Mouse (Mus musculus) gastrocnemius, postnatal 14 days (tissue): ENCODE data around the gene Ptprg. TPM values are rescaled to one million over a fixed set of nuclear protein-coding genes. Genes with fewer than 3 reads are reported as not detected.
"Not testable (repeated sequence)": the region's sequence is repeated elsewhere in the genome, so short reads cannot be mapped to it uniquely, and the experiment has no call there.

Experiments
- DNase-seq: peaks from one replicate; pipeline ENCODE4 v3.0.0; 2021; ENCODE audit warnings: mixed read lengths
- intact Hi-C: fragments of 180-260 bp; cut with DNase I; formaldehyde crosslinking; loops from one replicate; pipeline ENCODE4 v1.15.1; 2025; ENCODE audit warnings: low total_unique reads
- total RNA-seq, 2 experiments: library from RNA; stranded (reverse); gene quantifications; 2 replicates each; pipeline ENCODE4 v1.2.3; 2021

Ptprg gene
- total RNA-seq, 2 experiments from 2014 or later: 31.2 to 34.5 TPM

GRCm38 (mm10) chr14:11793847-11794246, 240.5 kb downstream of the Ptprg start:
- intact Hi-C loops: no loop called here
- DNase-seq: no peak

GRCm38 (mm10) chr14:11802355-11803035, 249.2 kb downstream of the Ptprg start:
- DNase-seq: no peak
- intact Hi-C loops: no loop called here

GRCm38 (mm10) chr14:11806674-11807073, 253.3 kb downstream of the Ptprg start:
- DNase-seq: no peak
- intact Hi-C loops: no loop called here

- no peak for DNase-seq
- intact Hi-C loops: no loop called here
Observed at GRCm38 (mm10) chr14:11807465-11807864, 254.1 kb downstream of the Ptprg start.

- DNase-seq: peak; percentile 19
- intact Hi-C loops: no loop called here
Observed at GRCm38 (mm10) chr14:11811142-11811761, 257.9 kb downstream of the Ptprg start.

- no peak for DNase-seq
- intact Hi-C loops: no loop called here
Observed at GRCm38 (mm10) chr14:11812291-11812690, 259.0 kb downstream of the Ptprg start.

GRCm38 (mm10) chr14:11814811-11815210, 261.5 kb downstream of the Ptprg start:
- DNase-seq, intact Hi-C loops: not testable (repeated sequence)

GRCm38 (mm10) chr14:11817236-11817635, 263.9 kb downstream of the Ptprg start:
- DNase-seq: no peak
- intact Hi-C loops: no loop called here

GRCm38 (mm10) chr14:11818054-11818453, 264.7 kb downstream of the Ptprg start:
- intact Hi-C loops: no loop called here
- DNase-seq: no peak

GRCm38 (mm10) chr14:11818721-11819120, 265.4 kb downstream of the Ptprg start:
- intact Hi-C loops: no loop called here
- DNase-seq: no peak

- intact Hi-C loops: no loop called here
- no peak for DNase-seq
Observed at GRCm38 (mm10) chr14:11819326-11819725, 266.0 kb downstream of the Ptprg start.

GRCm38 (mm10) chr14:11822830-11823700, 269.7 kb downstream of the Ptprg start:
- intact Hi-C loops: no loop called here
- no peak for DNase-seq

- no peak for DNase-seq
- intact Hi-C loops: no loop called here
Observed at GRCm38 (mm10) chr14:11823701-11824095, 270.4 kb downstream of the Ptprg start.

- DNase-seq: no peak
- intact Hi-C loops: no loop called here
Observed at GRCm38 (mm10) chr14:11824915-11825314, 271.6 kb downstream of the Ptprg start.

- intact Hi-C loops: no loop called here
- DNase-seq: no peak
Observed at GRCm38 (mm10) chr14:11825551-11825950, 272.2 kb downstream of the Ptprg start.

- no peak for DNase-seq
- intact Hi-C loops: no loop called here
Observed at GRCm38 (mm10) chr14:11828086-11828485, 274.8 kb downstream of the Ptprg start.

- intact Hi-C loops: no loop called here
Observed at GRCm38 (mm10) chr14:11833678-11834077, 280.3 kb downstream of the Ptprg start.

GRCm38 (mm10) chr14:11835706-11836445, 282.5 kb downstream of the Ptprg start:
- intact Hi-C loops: no loop called here
- no peak for DNase-seq

More at GRCm38 (mm10) chr14:11833678-11834077, 280.3 kb downstream of the Ptprg start:
- no peak for DNase-seq

GRCm38 (mm10) chr14:11837714-11838113, 284.4 kb downstream of the Ptprg start:
- intact Hi-C loops: no loop called here
- no peak for DNase-seq

- no peak for DNase-seq
- intact Hi-C loops: no loop called here
Observed at GRCm38 (mm10) chr14:11841621-11842020, 288.3 kb downstream of the Ptprg start.
